Mouse (Mus musculus) bone marrow, adult 2 months (tissue): ENCODE data around the gene Snap25. TPM values are rescaled to one million over a fixed set of nuclear protein-coding genes. Genes with fewer than 3 reads are reported as not detected.

Experiments used
- H3K27ac ChIP-seq: fragments of 200-500 bp; 2 replicates; pipeline ENCODE4 v1.5.1; 2012; ENCODE audit warnings: low read depth, mild to moderate bottlenecking, control low read depth, inconsistent platforms, low read length; ENCODE audit not compliant: control insufficient read depth, poor library complexity, insufficient read depth
- H3K4me1 ChIP-seq: fragments of 200-500 bp; 2 replicates; pipeline ENCODE4 v1.6.1; 2011; ENCODE audit warnings: low read length; ENCODE audit not compliant: control insufficient read depth, insufficient read depth
- H3K4me3 ChIP-seq: fragments of 200-500 bp; replicated peaks from 2 replicates; pipeline ENCODE3; 2011; ENCODE audit warnings: mild to moderate bottlenecking, low read depth, low read length, control low read depth; ENCODE audit not compliant: control insufficient read depth
- CTCF ChIP-seq: fragments of 200-500 bp; IDR thresholded peaks from 2 replicates; pipeline ENCODE4 v1.5.1; 2011; ENCODE audit warnings: low read length, control low read depth; ENCODE audit not compliant: control insufficient read depth, insufficient read depth
- POLR2A ChIP-seq: fragments of 200-500 bp; IDR thresholded peaks from 2 replicates; pipeline ENCODE4 v1.6.1; 2011; ENCODE audit warnings: low read depth, mild to moderate bottlenecking, control low read depth, low read length, borderline replicate concordance; ENCODE audit not compliant: control insufficient read depth
- WGBS: fragments of 180-500 bp; shearing (Covaris S2); methylation state at CpG from one replicate; pipeline ENCODE4 v1.1.7; 2018; 5-methylcytosine and 5-hydroxymethylcytosine counted together
- polyA plus RNA-seq: library from polyadenylated mRNA; stranded (reverse); fragments of >200 nt; gene quantifications from 2 replicates; pipeline ENCODE4 v1.2.4, GENCODE M21; 2011; ENCODE audit warnings: low replicate concordance; ENCODE audit not compliant: missing spikeins, insufficient read depth, insufficient read length

Gene Snap25
- polyA plus RNA-seq, 1 experiment, result 7.6 TPM

DNA sequence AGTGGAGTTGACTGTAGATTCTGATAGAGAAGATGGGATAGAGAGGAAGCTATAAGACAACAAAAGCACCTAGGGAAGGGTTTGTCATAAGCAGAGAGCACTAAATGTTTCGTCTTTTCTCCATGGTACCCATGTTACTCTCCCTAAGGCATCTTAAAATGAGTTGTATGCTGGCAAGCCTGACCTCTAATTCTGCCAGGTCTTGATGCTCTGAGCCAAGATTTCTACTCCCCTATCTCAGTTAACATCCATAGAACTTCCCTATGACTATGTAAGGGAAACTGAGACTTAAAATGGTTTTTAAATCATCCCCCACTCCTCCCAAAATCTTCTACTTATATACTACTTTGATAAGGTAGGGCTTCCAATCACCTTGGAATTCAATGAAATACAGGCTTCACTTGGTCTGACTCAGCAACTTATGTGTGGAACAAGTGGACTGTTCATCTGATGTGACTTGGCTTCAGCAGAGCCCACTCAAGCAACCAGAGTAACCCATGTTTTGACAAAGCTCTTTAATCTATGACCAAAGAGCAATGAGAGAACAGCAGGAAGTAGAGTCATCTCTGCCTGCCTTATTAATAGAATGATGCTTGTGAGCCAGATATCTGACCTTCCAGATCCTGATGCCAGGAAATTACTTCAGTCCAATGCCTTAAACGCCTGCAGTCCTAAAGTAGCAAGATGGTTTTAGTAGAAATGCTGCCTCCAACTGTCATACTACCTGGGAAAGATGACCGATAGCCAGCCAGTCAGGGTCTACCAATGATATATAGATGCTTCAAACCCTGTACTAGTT lies 13.6 kb upstream of the Snap25 start:
- 64% methylated on average over 3 of the region's 3 CpGs for WGBS
- no peak for TF ChIP-seq CTCF
- TF ChIP-seq POLR2A, result no peak
- Histone ChIP-seq H3K27ac (no peak overlapping the region), H3K4me1 (no peaks in the 10 kb centered on the region), H3K4me3 (no peak overlapping the region)

DNA sequence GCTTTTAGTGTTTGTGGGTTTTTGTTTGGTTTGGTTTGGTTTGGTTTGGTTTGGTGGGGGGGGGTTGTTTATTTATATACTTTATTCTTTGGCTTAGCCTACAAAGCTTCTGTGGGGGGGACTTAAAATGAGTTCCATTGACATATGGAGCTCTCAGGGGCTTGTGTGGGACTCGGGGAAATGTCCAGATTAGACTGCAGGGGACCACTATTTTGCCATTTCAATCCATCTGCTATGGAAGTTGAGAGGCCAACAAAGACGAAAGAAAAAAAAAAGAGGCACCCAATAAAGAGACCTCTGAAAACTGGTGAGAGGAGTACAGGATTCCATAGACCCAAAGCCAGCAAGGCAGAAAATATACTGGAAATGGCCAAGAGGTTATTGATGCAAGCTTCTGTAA lies 9.9 kb upstream of the Snap25 start:
- Histone ChIP-seq H3K4me3 (no peak overlapping the region), H3K27ac (no peak overlapping the region), H3K4me1 (no peaks in the 10 kb centered on the region)
- TF ChIP-seq CTCF, result no peak
- TF ChIP-seq POLR2A, result no peak
- WGBS, result 60% methylated on average over 2 of the region's 2 CpGs

- H3K4me3 ChIP-seq, result no peak overlapping the region
- 56% methylated on average over 3 of the region's 3 CpGs for WGBS
- TF ChIP-seq POLR2A (no peak), CTCF (no peak)
- no peaks in the 10 kb centered on the region for H3K4me1 ChIP-seq
- H3K27ac ChIP-seq, result no peak overlapping the region
Measured at GRCm38 (mm10) chr2:136711155-136711554, 2.1 kb upstream of the Snap25 start.

DNA sequence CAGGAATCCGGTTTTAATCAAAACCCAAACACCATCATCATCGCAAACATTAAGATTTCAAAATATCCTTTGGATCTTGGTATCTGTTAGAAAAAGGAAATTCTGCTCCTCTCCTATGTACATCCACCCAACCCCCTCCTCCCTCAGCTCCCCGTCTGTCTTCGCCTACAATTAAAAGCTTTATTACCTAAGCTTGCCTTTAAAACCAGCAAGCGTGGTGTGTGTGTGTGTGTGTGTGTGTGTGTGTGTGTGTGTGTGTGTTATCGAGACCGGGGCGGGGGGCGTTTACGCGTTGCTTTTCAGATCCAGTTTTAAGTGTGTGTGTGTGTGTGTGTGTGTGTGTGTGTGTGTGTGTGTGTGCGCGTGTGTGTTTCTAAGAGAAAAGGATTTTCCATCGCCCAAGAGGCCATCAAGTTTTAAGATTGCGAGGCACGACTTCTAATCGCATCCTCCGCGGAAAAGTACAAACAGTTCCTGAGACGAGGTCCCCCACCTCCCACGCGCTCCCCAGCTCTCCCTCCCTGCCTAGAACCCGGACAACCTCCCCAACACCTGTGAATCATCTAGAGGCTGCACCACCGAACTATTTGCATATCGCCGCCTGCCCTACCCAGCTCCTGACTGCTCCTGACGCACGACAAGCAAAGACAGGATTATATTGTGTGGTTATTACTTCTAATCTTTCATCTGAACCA lies 1.4 kb upstream of the Snap25 start:
- no peak overlapping the region for H3K4me3 ChIP-seq
- H3K4me1 ChIP-seq, result no peaks in the 10 kb centered on the region
- 9% methylated on average over 28 of the region's 28 CpGs for WGBS
- TF ChIP-seq POLR2A (no peak), CTCF (no peak)
- no peak overlapping the region for H3K27ac ChIP-seq

- no peak overlapping the region for H3K4me3 ChIP-seq
- TF ChIP-seq POLR2A (no peak), CTCF (no peak)
- WGBS, result 9% methylated on average over 13 of the region's 13 CpGs
- H3K4me1 ChIP-seq, result no peaks in the 10 kb centered on the region
- H3K27ac ChIP-seq, result no peak overlapping the region
Measured at GRCm38 (mm10) chr2:136712441-136713015, 725 bp upstream of the Snap25 start.

GRCm38 (mm10) chr2:136714008-136714411 lies 757 bp downstream of the Snap25 start:
- no peaks in the 10 kb centered on the region for H3K4me1 ChIP-seq
- TF ChIP-seq POLR2A (no peak), CTCF (no peak)
- no peak overlapping the region for H3K4me3 ChIP-seq
- 3% methylated on average over 22 of the region's 22 CpGs for WGBS
- no peak overlapping the region for H3K27ac ChIP-seq

DNA sequence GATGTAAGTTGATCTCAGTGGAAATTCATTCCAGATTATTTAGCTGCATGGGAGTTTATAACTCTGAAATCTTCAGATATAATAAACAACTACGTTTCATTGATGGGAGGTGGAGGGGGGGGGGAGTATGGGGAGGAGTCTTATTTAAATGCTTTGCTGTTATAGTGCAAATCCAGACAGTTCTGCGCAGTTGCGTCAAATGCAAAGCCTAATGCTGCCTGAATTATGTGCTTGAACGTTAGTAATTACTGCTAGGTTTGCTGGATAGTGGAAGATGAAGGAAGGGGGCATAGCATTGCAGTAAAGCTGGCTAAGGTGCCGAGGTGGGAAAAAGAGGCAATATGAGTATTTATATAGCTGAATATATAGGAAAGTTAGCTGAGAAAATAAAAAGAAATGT lies 2.3 kb downstream of the Snap25 start:
- no peaks in the 10 kb centered on the region for H3K4me1 ChIP-seq
- no peak overlapping the region for H3K27ac ChIP-seq
- TF ChIP-seq CTCF (no peak), POLR2A (no peak)
- no peak overlapping the region for H3K4me3 ChIP-seq
- 66% methylated on average over 5 of the region's 5 CpGs for WGBS

DNA sequence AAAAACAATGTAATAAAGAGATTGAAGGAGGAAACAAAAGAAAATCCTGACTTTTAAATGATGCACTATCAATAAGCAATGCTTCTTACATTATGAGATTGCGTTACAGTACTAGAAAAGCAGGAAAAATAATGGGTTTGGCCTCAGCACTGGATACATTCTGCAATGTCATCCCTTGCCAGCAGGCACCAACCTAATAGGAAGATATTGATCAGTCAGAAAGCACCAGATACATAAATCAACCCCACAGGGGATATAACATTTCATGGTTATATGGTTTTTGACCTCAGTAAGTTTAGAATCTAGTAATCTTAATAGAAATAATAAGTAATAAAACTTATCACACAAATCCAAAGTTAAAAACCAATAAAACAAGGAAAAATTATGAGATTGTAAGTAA lies 3.1 kb downstream of the Snap25 start:
- 84% methylated on average over 1 of the region's 1 CpGs for WGBS
- Histone ChIP-seq H3K4me1 (no peaks in the 10 kb centered on the region), H3K4me3 (no peak overlapping the region), H3K27ac (no peak overlapping the region)
- TF ChIP-seq POLR2A (no peak), CTCF (no peak)

DNA sequence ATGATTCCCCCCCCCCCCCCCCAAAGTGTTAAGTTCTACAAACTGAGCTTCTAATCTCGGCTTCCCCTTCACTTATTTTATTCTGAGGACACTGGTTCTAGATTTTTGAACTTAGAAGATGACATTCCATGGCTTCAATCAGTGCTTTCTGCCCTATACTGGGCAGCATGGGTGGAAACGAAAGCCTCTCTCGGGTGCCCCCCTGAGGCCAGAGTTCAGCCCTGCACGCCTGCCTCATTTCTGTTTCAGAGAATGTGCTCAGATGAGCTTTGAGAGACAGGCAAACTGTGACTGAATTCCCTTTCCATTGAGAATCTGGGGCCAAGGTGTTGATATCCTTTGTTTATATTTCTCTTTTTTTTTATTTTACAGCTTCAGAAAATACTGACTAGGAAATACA lies 7.0 kb downstream of the Snap25 start:
- H3K27ac ChIP-seq, result no peak overlapping the region
- TF ChIP-seq POLR2A (no peak), CTCF (no peak)
- 27% methylated on average over 4 of the region's 4 CpGs for WGBS
- no peaks in the 10 kb centered on the region for H3K4me1 ChIP-seq
- no peak overlapping the region for H3K4me3 ChIP-seq
